Mouse (Mus musculus) midbrain, postnatal 0 days (tissue): ENCODE measurements around the gene Ccnt2. TPM values are rescaled to one million over a fixed set of nuclear protein-coding genes. Genes with fewer than 3 reads are reported as not detected.
A peak's percentile ranks its signal among the peaks of the same experiment; 100 is the strongest.

Experiments used
- ATAC-seq: fragments of 200-750 bp; cut with Nextera tagmentation; 2 replicates; pipeline ENCODE4 v1.8.0; 2017; ENCODE audit warnings: moderate number of reproducible peaks, mild to moderate bottlenecking, moderate TSS enrichment, moderate library complexity; ENCODE audit not compliant: low FRiP score
- DNase-seq: peaks from one replicate; pipeline ENCODE4 v3.0.0-alpha.2; 2015; ENCODE audit warnings: low spot score
- H3K27ac ChIP-seq: fragments of 300-500 bp; sonication (generic); 2 replicates; pipeline ENCODE4 v1.5.1; 2014; ENCODE audit warnings: low read depth, mild to moderate bottlenecking, low read length, mixed read lengths
- H3K27me3 ChIP-seq: fragments of 300-500 bp; sonication (generic); 2 replicates; pipeline ENCODE4 v1.6.1; 2014; ENCODE audit warnings: low read length, control low read depth, mixed read lengths; ENCODE audit not compliant: insufficient read depth
- H3K36me3 ChIP-seq: fragments of 300-500 bp; sonication (generic); 2 replicates; pipeline ENCODE4 v1.6.1; 2014; ENCODE audit warnings: low read length, control low read depth, mixed read lengths; ENCODE audit not compliant: insufficient read depth
- H3K4me1 ChIP-seq: fragments of 300-500 bp; sonication (generic); 2 replicates; pipeline ENCODE4 v1.6.1; 2014; ENCODE audit warnings: mild to moderate bottlenecking, control low read depth, antibody characterized with exemption, low read length, mixed read lengths; ENCODE audit not compliant: insufficient read depth
- H3K4me2 ChIP-seq: fragments of 300-500 bp; sonication (generic); 2 replicates; pipeline ENCODE4 v1.6.1; 2014; ENCODE audit warnings: low read depth, mild to moderate bottlenecking, low read length, mixed read lengths; ENCODE audit not compliant: poor library complexity, severe bottlenecking
- H3K4me3 ChIP-seq: fragments of 300-500 bp; sonication (generic); 2 replicates; pipeline ENCODE4 v1.5.1; 2014; ENCODE audit warnings: low read depth, mild to moderate bottlenecking, low read length, moderate library complexity
- H3K9ac ChIP-seq: fragments of 300-500 bp; sonication (generic); replicated peaks from 2 replicates; pipeline ENCODE4 v1.6.1; 2014; ENCODE audit warnings: mild to moderate bottlenecking, low read length, moderate library complexity, mixed read lengths; ENCODE audit not compliant: poor library complexity, severe bottlenecking
- H3K9me3 ChIP-seq: fragments of 300-500 bp; sonication (generic); 2 replicates; pipeline ENCODE4 v1.6.1; 2016; ENCODE audit warnings: low read length, control low read depth
- CTCF ChIP-seq: IDR thresholded peaks from 2 replicates; pipeline ENCODE4 v1.5.1; 2016; ENCODE audit warnings: antibody characterized with exemption, mild to moderate bottlenecking
- WGBS: fragments of 180-500 bp; shearing (Covaris S2); extraction: QIAGEN DNeasy Blood & Tissue Kit; methylation state at CpG from one replicate; pipeline ENCODE4 v1.1.7; 2014; 5-methylcytosine and 5-hydroxymethylcytosine counted together
- polyA plus RNA-seq: library from polyadenylated mRNA; unstranded; fragments of >200 nt; fragmentation: Nextera tagmentation; extraction: Ambion mirVana; gene quantifications from 2 replicates; pipeline ENCODE4 v1.2.1, GENCODE M21; 2015
- total RNA-seq: library from RNA; depleted of rRNA; stranded (reverse); fragments of >200 nt; gene quantifications from 2 replicates; pipeline ENCODE4 v1.2.3, GENCODE M21; 2014

Gene Ccnt2
- total and polyA plus RNA-seq, 2 experiments from 2014 or later, result 30.3 to 31.0 TPM

DNA sequence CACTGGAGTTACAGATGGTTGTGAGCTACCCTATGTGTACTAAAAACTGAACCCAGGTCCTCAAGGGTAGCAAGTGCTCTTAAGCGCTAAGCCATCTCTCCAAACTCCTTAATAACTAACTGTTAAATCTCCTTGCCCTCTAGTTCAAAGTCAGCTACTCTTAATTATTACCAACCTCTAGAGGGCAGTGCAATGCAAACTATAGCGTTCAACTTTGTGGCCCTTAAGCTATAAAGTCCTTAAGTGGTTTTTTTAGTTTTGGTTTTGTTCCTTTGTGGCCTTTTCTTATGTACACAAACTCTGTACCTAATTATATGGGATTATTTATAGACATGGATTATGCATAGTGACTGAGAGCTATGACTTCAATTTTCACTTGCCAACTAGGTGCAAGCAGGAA lies 53.4 kb downstream of the Ccnt2 start:
- Histone ChIP-seq H3K9ac (no peak overlapping the region), H3K36me3 (no peaks in the 10 kb centered on the region), H3K4me3 (no peak overlapping the region), H3K9me3 (no peaks in the 10 kb centered on the region), H3K27me3 (no peaks in the 10 kb centered on the region), H3K4me1 (no peaks in the 10 kb centered on the region), H3K27ac (no peak overlapping the region), H3K4me2 (no peak overlapping the region)
- WGBS, result 19% methylated on average over 2 of the region's 2 CpGs
- DNase-seq (peak; percentile 76), ATAC-seq (no peak)
- peak; percentile 81 for TF ChIP-seq CTCF

DNA sequence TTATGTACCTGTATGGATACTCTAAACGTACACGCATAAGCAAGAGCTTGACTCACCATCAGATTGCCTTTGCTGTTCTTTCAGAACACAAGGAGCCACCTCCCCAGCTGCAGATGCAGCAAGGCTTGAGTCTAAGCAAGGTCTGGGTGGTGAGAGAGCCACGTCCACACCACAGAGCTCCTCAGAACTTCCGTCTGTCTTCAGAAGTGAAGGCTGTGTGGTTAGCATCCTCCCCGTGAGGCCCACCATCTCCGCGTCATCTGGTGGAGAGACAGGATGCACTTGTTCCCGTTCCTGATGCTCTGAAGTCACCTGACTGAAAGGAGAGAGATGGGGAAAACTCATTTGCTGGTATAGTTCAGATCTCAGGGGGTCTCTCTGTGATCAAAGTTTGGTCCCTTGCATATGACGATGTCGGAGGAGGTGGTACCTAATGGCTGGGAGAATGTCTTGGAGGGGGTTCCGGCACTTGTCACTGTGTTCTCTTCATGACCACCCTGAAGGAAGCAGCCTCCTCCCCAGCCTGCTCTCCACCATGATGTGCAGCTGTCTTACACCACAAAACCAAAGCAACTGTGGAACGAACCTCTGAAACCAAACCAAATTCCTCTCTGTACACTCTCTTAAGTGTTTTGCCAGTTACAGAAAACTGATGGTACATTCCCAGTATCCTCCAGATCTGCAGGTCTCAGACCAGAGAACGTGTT lies 56.4 kb downstream of the Ccnt2 start:
- Histone ChIP-seq H3K9ac (no peak overlapping the region), H3K9me3 (no peaks in the 10 kb centered on the region), H3K4me1 (no peaks in the 10 kb centered on the region), H3K4me2 (no peak overlapping the region), H3K36me3 (no peaks in the 10 kb centered on the region), H3K4me3 (no peak overlapping the region), H3K27ac (no peak overlapping the region), H3K27me3 (no peaks in the 10 kb centered on the region)
- 88% methylated on average over 13 of the region's 13 CpGs for WGBS
- ATAC-seq, result no peak
- DNase-seq, result no peak
- no peak for TF ChIP-seq CTCF

DNA sequence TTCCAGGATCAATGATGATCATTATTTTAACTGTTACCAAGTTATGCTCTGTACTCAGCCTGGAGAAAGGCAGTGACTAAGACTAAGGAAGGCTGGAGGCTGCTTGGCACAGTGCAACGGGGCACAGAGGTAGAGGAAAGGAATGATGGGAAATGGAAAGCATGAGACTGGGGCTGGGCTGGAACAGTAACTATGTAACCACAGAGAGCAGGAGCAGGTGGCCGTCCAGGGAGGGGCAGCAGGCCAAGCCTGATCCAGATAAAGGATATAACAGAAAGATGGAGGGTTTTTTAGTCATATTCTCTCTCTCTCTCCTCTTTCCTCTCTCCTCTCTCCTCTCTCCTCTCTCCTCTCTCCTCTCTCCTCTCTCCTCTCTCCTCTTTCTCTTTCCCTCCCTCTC lies 59.8 kb downstream of the Ccnt2 start:
- Histone ChIP-seq H3K9ac (no peak overlapping the region), H3K4me2 (no peak overlapping the region), H3K36me3 (no peaks in the 10 kb centered on the region), H3K4me3 (no peak overlapping the region), H3K9me3 (no peaks in the 10 kb centered on the region), H3K4me1 (no peaks in the 10 kb centered on the region), H3K27ac (no peak overlapping the region), H3K27me3 (no peaks in the 10 kb centered on the region)
- 56% methylated on average over 2 of the region's 2 CpGs for WGBS
- no peak for DNase-seq
- TF ChIP-seq CTCF, result no peak
- no peak for ATAC-seq

DNA sequence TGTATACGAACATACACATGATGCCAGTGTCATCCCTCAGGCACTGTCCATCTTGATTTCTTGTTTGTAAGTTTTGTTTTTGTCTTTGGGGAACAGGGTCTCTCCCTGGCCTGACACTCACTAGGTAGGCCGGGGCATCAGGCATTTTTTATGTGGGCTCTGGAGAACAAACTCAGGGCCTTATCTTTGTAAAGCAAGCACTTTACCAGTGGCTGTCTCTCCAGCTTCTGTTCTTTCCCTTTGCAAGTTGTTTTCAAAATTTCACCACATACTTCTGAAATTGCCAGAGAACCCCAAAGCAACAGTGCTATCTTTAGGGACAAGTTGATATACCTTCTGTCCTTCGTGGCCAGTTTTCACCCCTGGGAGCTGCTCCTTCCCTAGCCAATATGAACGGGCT lies 60.2 kb downstream of the Ccnt2 start:
- ATAC-seq (no peak), DNase-seq (no peak)
- no peaks in the 10 kb centered on the region for H3K9me3 ChIP-seq
- no peaks in the 10 kb centered on the region for H3K36me3 ChIP-seq
- H3K27ac ChIP-seq, result no peak overlapping the region
- no peak overlapping the region for H3K9ac ChIP-seq
- H3K4me1 ChIP-seq, result no peaks in the 10 kb centered on the region
- TF ChIP-seq CTCF, result no peak
- no peaks in the 10 kb centered on the region for H3K27me3 ChIP-seq
- H3K4me2 ChIP-seq, result no peak overlapping the region
- no peak overlapping the region for H3K4me3 ChIP-seq
- 74% methylated on average over 4 of the region's 4 CpGs for WGBS

DNA sequence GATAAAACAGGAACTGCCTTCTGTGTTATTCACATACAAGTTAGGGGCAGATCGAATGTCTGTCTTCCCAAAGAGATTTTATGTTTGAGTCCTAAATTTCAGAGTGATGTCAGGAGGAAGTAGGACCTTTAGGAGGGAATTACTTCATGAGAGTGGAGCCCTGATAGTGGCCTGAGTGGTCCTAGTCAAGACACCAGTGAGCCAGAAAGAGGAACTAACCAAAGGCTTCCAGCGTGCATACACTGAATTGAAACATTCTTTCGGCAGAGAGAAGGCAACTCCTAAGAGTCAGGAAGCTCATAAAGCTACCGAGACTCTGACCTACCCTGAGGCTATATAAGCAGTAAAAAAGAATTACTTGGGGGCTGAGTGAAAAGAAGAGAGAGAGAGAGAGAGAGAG lies 62.7 kb downstream of the Ccnt2 start:
- no peaks in the 10 kb centered on the region for H3K36me3 ChIP-seq
- WGBS, result 72% methylated on average over 4 of the region's 4 CpGs
- TF ChIP-seq CTCF, result no peak

DNA sequence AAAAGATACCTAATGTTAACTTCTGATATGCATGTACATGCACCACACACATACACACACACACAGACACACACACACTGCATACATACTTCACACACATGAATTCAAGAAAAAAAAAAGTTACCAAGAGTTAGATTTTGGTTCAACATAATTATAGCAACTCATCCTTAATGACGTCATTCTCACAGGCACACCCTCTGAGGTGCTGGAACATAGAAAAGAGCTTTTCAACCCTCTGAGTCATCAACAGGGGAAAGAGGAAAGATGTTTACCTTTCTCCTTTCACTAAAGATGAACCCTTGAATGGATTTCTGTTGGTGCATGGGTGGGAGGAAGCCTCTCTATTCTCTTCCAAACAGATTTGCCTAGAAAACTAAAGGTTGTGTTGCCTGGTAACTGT lies 64.6 kb downstream of the Ccnt2 start:
- H3K4me3 ChIP-seq, result no peak overlapping the region
- H3K4me1 ChIP-seq, result no peaks in the 10 kb centered on the region
- H3K9ac ChIP-seq, result no peak overlapping the region
- DNase-seq, result no peak
- TF ChIP-seq CTCF, result no peak
- ATAC-seq, result no peak
- no peaks in the 10 kb centered on the region for H3K27me3 ChIP-seq
- no peak overlapping the region for H3K4me2 ChIP-seq
- H3K36me3 ChIP-seq, result no peaks in the 10 kb centered on the region
- H3K27ac ChIP-seq, result no peak overlapping the region
- 77% methylated on average over 1 of the region's 1 CpGs for WGBS
- H3K9me3 ChIP-seq, result no peaks in the 10 kb centered on the region

More for the DNA sequence above, 62.7 kb downstream of the Ccnt2 start:
- no peaks in the 10 kb centered on the region for H3K27me3 ChIP-seq
- no peaks in the 10 kb centered on the region for H3K9me3 ChIP-seq
- H3K4me2 ChIP-seq, result no peak overlapping the region
- no peaks in the 10 kb centered on the region for H3K4me1 ChIP-seq
- DNase-seq (no peak), ATAC-seq (no peak)
- no peak overlapping the region for H3K4me3 ChIP-seq
- H3K9ac ChIP-seq, result no peak overlapping the region
- H3K27ac ChIP-seq, result no peak overlapping the region
